Mouse (Mus musculus) forelimb bud, embryonic 11.5 days (tissue): ENCODE data around the gene Tfb2m.

ENCODE experiments used
- DNase-seq: peaks from one replicate; pipeline ENCODE4 v3.0.0-alpha.2; 2012; ENCODE audit warnings: low read depth, low spot score

The Tfb2m gene

DNA sequence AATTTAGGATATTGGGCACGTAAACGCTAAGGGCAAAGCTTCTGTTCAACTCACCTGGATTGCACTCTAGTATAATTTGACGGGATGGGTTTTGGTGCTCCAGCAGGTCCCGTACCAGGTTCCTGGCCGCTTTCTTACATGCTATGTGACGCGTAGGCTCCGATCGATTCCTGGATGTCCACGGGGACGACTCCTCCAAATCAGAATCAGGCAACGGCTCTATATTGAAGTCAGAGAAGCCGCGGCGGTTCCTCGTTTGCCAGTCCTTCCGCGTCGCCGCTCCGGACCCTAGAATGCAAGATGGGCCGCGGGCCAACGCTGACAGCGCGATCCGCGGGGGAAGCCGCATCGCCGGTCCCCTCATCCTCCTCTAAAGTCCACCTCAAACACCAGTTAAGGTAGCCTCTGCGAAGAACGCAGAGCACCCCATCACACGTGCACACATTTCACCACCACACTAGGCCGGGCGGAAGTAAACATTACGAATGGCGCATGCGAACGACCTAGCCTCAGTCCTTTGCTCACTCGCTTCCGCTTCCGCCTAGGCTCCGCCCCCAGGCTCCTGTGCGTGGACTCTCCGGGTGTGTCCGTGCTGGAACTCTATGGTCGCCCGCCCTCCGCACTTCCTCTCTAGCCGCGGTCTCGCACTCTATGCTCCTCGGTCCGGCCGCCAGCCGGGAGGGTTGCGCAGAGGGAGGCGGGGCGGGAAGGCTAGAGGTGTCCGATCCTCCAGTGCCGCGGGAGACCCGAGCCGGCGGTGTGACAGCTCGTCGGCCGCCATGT is at the start of gene Tfb2m, which contains the start of gene Cnst:
Gene Tfb2m, minus strand, starts transcription at position 500 of the 783 bp plus-strand sequence.
Gene Cnst, plus strand, starts transcription at position 603 of the 783 bp plus-strand sequence.
- DNase-seq, result peak; percentile 97

DNA sequence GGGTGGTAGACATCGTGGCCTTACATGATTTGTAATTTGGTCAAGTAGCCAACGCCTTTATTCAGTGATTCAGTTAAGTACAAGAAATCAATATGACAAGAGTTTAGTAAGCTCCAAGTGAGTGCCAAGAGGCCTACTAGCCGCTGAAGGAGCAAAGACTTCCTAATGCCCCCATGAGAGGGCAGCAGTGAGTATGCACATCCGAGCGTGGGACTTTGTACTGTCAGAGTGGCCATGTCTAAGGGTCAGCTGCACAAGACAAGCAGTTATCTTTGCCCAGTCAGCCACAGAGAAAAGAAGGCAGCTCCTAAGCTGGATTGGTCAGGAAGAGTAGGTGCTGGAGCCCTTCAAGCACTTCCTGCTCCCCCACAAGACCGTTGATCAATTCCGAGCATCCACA is 46.9 kb upstream of the Tfb2m start:
- DNase-seq, result no peak

- no peak for DNase-seq
Observed at GRCm38 (mm10) chr1:179592143-179592542, 46.1 kb upstream of the Tfb2m start.

DNA sequence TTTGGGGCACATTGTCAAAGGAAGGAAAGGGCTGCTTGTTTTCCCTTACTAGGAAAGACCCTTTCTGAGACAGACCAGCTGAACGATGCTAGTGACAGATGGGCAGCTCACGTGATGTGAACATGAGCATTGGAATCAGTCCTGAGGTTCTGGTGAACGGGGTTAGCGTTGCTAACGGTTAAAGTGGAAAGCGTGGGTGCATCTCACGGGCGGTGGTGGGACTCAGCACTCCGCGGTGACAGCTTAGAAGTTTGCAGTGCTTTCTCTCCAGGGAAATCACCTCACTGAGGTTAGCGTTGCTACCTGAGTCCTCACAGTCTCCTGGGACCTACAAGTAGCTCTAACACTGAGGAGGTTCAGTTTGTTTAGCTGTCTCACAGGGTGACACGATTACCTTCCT is 45.6 kb upstream of the Tfb2m start:
- no peak for DNase-seq

- no peak for DNase-seq
Observed at GRCm38 (mm10) chr1:179588230-179588629, 42.2 kb upstream of the Tfb2m start.

DNA sequence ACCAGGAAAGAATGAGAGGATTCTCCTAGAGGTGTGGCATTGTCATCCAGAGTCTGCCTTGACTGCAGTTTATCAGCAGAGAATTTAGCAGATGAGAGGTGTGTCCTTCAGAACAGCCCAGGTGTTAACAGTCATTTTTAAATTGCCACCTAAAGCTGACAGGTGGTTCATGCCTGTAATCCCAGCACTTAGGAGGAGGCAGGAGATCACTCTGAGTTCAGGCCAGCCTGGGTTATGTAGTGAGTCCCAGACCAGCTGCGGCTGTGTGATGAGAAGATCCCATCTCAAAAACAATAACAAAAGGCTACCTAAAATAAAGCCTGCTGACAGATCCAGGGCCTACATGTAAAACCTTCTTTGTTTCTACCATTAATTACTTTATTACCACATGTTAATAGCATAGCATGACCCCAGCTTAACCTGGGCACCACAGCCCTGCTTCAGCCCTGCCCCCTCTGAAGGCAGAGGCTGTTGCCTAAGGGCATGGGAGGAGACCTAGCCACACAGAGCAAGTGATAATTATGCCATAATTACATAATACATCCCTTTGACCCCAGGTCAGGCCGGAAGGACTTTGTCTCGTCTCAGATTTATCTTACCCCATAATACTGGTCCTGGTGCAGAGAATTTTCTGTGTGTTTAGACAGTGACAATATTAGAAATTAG is 40.5 kb upstream of the Tfb2m start:
- DNase-seq, result no peak

GRCm38 (mm10) chr1:179585646-179586045 is 39.6 kb upstream of the Tfb2m start:
- DNase-seq, result no peak

DNA sequence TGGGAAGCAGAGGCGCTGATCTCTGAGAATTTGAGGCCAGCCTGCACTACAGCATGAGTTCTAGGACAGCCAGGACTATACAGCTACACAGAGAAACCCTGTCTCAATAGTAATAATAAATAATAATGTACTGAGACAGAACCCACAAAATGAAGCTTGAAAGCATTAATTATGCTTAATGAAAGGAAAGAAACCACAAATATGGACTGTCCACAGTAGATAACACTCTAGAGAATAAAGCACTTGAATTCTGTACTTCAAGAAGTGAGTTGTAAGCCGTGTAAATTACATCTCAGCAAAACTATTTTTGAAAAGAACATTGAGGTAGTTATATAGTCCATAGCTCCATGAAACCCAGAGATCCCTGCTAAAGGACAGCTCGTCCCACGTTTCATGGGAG is 38.2 kb upstream of the Tfb2m start:
- no peak for DNase-seq

DNA sequence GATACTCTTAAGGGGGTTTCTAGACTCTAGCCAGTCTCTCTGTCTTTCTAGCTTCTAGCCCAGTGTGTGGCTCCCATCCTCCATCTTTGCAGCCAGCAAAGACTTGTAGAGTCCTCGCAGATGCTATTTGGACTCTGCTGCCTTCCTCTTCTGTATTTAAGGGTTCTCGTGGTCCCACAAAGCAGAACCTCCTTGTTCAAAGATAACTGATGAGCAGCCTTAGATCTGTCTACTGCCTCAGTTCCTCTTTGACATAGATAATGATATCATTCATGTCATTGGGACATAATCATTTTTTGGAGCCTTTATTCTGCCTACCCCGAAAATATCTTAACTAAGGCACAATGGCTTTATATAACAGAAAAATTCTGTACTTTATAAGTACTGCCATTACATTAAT is 37.0 kb upstream of the Tfb2m start:
- no peak for DNase-seq

- peak; percentile 24 for DNase-seq
Observed at GRCm38 (mm10) chr1:179582021-179582433, 36.0 kb upstream of the Tfb2m start.

DNA sequence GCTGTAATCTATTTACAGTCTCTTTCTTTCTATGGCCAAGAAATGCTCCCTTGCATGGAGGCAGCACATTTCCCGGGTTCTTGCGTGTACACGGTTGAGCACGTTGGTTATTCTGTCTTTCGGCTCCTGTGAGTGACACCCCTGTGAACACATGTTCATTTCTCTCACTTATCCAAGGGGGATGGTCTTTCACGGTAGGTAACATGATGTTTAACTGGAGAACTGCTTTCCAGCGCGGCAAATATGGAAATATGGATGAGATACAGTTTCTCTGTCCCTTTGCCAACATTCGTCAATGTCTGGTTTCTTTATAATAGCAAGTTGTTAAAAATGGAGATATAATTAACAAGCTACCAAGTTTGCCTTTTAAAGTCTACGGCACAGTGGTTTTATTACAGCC is 35.4 kb upstream of the Tfb2m start:
- no peak for DNase-seq

- DNase-seq, result no peak
Observed at GRCm38 (mm10) chr1:179580200-179580599, 34.1 kb upstream of the Tfb2m start.

GRCm38 (mm10) chr1:179578625-179579024 is 32.6 kb upstream of the Tfb2m start:
- DNase-seq, result no peak

GRCm38 (mm10) chr1:179573650-179574206 is 27.7 kb upstream of the Tfb2m start:
- no peak for DNase-seq

- DNase-seq, result no peak
Observed at GRCm38 (mm10) chr1:179571686-179572085, 25.6 kb upstream of the Tfb2m start.

- DNase-seq, result no peak
Observed at GRCm38 (mm10) chr1:179570482-179570881, 24.4 kb upstream of the Tfb2m start.

DNA sequence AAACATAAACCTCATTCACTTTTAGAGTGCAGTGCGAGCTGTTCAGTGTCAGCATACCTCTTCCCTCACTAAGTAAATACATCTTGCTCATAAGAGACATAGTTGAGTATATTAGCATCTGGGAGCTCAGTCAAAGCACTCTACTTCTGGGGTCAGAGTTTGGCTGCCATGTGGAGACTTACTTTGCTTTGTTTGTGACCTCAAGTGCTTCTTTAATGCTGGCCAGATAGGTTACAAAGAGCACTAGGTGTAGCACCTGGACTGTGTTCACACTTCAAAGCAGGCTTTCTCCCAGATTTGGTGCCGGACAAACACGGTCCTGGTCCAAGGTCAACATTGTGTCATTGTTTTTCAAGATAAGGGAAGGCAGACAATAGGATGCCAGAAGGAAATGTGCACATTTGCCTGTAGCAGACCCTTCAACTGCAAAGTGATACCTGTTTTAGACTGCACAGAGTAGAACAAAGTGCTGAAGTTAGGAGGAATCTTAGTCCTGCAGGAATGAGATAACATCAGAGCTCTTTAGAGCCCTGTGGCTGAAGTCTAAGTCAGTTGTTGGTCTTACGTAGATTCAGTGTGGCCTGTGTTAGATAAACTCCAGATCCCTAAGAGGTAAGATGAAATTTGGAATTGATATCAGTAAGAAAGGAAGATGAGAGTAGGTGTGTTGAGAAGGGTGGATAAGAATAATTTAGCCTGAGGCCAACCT is 22.8 kb upstream of the Tfb2m start:
- no peak for DNase-seq

- DNase-seq, result no peak
Observed at GRCm38 (mm10) chr1:179567558-179567957, 21.5 kb upstream of the Tfb2m start.

DNA sequence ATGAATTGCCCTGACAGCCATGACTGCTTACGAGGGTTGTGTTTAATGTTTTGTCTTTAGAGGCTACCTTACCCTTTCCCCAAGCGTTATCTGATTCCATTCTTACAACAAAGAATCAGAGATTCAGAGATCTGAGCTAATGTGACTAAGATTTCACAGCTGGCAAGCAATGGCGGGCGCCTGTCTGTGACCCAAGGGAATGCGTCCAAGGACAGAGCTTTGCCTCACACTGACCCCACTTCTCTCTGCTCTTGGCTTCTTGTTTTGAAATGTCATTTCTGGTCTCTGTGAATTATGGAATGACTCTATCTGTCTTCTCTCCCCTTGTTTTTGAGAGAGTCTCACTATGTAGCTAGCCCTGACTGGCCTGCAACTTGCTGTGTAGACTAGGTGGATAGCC is 17.9 kb upstream of the Tfb2m start:
- no peak for DNase-seq

GRCm38 (mm10) chr1:179563211-179563610 is 17.1 kb upstream of the Tfb2m start:
- DNase-seq, result no peak

- no peak for DNase-seq
Observed at GRCm38 (mm10) chr1:179560845-179561430, 14.9 kb upstream of the Tfb2m start.
